Mouse (Mus musculus) MEL (cell line): Measurements from ENCODE around the gene Actn1. TPM values are rescaled to one million over a fixed set of nuclear protein-coding genes. Genes with fewer than 3 reads are reported as not detected.

Source experiments
- DNase-seq: peaks from one replicate; pipeline ENCODE4 v3.0.0; 2011; ENCODE audit warnings: low read depth, low spot score
- H3K27ac ChIP-seq: 2 replicates; pipeline ENCODE4 v1.5.1; 2012; ENCODE audit warnings: low read depth, mild to moderate bottlenecking, control low read depth, low read length, moderate library complexity; ENCODE audit not compliant: control insufficient read depth
- H3K27me3 ChIP-seq, 2 experiments: fragments of 150-350 bp in 1 of 2; sonication (generic) in 1 of 2; 2 replicates each; pipeline ENCODE4 v1.6.1; 2012; ENCODE audit warnings: low read length in 2 of 2, mild to moderate bottlenecking in 2 of 2, improper control_type of control experiment in 1 of 2, moderate library complexity in 1 of 2; ENCODE audit not compliant: insufficient read depth in 2 of 2, control insufficient read depth in 1 of 2
- H3K36me3 ChIP-seq, 2 experiments: 2 replicates each; pipeline ENCODE4 v1.6.1; 2012 to 2014; ENCODE audit warnings: low read length in 2 of 2, improper control_type of control experiment in 1 of 2, inconsistent platforms in 1 of 2, mild to moderate bottlenecking in 1 of 2; ENCODE audit not compliant: insufficient read depth in 2 of 2, control insufficient read depth in 1 of 2
- H3K4me1 ChIP-seq, 2 experiments: fragments of 150-350 bp in 1 of 2; sonication (generic) in 1 of 2; 2 replicates each; pipeline ENCODE4 v1.6.1; 2012; ENCODE audit warnings: low read length in 2 of 2, improper control_type of control experiment in 1 of 2, mild to moderate bottlenecking in 1 of 2; ENCODE audit not compliant: insufficient read depth in 2 of 2, control insufficient read depth in 1 of 2
- H3K4me3 ChIP-seq, 2 experiments: fragments of 150-350 bp in 1 of 2; sonication (generic) in 1 of 2; 2 replicates each; pipeline ENCODE4 v1.5.1; 2012; ENCODE audit warnings: low read depth in 2 of 2, low read length in 2 of 2, mild to moderate bottlenecking in 2 of 2, moderate library complexity in 2 of 2, control low read depth in 1 of 2, improper control_type of control experiment in 1 of 2; ENCODE audit not compliant: control insufficient read depth in 1 of 2, insufficient read depth in 1 of 2
- H3K79me2 ChIP-seq: 2 replicates; pipeline ENCODE4 v1.6.1; 2012; ENCODE audit warnings: mild to moderate bottlenecking, low read length, moderate library complexity; ENCODE audit not compliant: control insufficient read depth, poor library complexity, insufficient read depth
- H3K9ac ChIP-seq: 2 replicates; pipeline ENCODE4 v1.6.1; 2012; ENCODE audit warnings: low read depth, mild to moderate bottlenecking, control low read depth, low read length, moderate library complexity; ENCODE audit not compliant: control insufficient read depth, poor library complexity, severe bottlenecking
- H3K9me3 ChIP-seq: fragments of 150-350 bp; sonication (generic); replicated peaks from 2 replicates; pipeline ENCODE4 v1.6.1; 2012; ENCODE audit warnings: mild to moderate bottlenecking, low read length, improper control_type of control experiment, moderate library complexity; ENCODE audit not compliant: insufficient read depth
- BHLHE40 ChIP-seq: IDR thresholded peaks from 2 replicates; pipeline ENCODE4 v1.6.1; 2012; ENCODE audit warnings: low read depth, mild to moderate bottlenecking, inconsistent platforms, low read length, improper control_type of control experiment, borderline replicate concordance
- CHD1 ChIP-seq: IDR thresholded peaks from 2 replicates; pipeline ENCODE4 v1.6.1; 2012; ENCODE audit warnings: low read depth, mild to moderate bottlenecking, inconsistent platforms, low read length, improper control_type of control experiment
- CHD2 ChIP-seq: IDR thresholded peaks from 2 replicates; pipeline ENCODE4 v1.6.1; 2011; ENCODE audit warnings: low read length, improper control_type of control experiment
- CTCF ChIP-seq, 3 experiments: IDR thresholded peaks in 2 of 3; conservative IDR thresholded peaks in 1 of 3; 2 replicates each; pipeline ENCODE4 v1.5.1; 2011 to 2012; ENCODE audit warnings: low read length in 3 of 3, low read depth in 2 of 3, mild to moderate bottlenecking in 2 of 3, improper control_type of control experiment in 1 of 3, inconsistent platforms in 1 of 3, mixed read lengths in 1 of 3, moderate library complexity in 1 of 3; ENCODE audit not compliant: control insufficient read depth in 1 of 3, insufficient read depth in 1 of 3, poor library complexity in 1 of 3, severe bottlenecking in 1 of 3
- E2F4 ChIP-seq: IDR thresholded peaks from 2 replicates; pipeline ENCODE4 v1.6.1; 2011; ENCODE audit warnings: low read depth, low read length, improper control_type of control experiment, borderline replicate concordance
- ELF1 ChIP-seq: IDR thresholded peaks from 2 replicates; pipeline ENCODE4 v1.6.1; 2014; ENCODE audit warnings: low read depth, mild to moderate bottlenecking, inconsistent platforms, low read length, improper control_type of control experiment, moderate library complexity
- EP300 ChIP-seq, 2 experiments: IDR thresholded peaks; 2 replicates each; pipeline ENCODE4 v1.6.1; 2011; ENCODE audit warnings: improper control_type of control experiment in 2 of 2, low read length in 2 of 2, low read depth in 1 of 2, mild to moderate bottlenecking in 1 of 2
- ETS1 ChIP-seq: IDR thresholded peaks from 2 replicates; pipeline ENCODE4 v1.6.1; 2012; ENCODE audit warnings: low read depth, mild to moderate bottlenecking, inconsistent platforms, low read length, improper control_type of control experiment, moderate library complexity
- GABPA ChIP-seq: IDR thresholded peaks from 2 replicates; pipeline ENCODE4 v1.6.1; 2012; ENCODE audit warnings: low read depth, mild to moderate bottlenecking, inconsistent platforms, low read length, improper control_type of control experiment, moderate library complexity
- GATA1 ChIP-seq: IDR thresholded peaks from 2 replicates; pipeline ENCODE4 v1.6.1; 2011; ENCODE audit warnings: low read depth, low read length, improper control_type of control experiment
- HCFC1 ChIP-seq: IDR thresholded peaks from 2 replicates; pipeline ENCODE4 v1.6.1; 2012; ENCODE audit warnings: low read depth, mild to moderate bottlenecking, inconsistent platforms, low read length, improper control_type of control experiment, moderate library complexity
- JUND ChIP-seq: IDR thresholded peaks from 2 replicates; pipeline ENCODE4 v1.6.1; 2011; ENCODE audit warnings: low read depth, mild to moderate bottlenecking, improper control_type of control experiment, low read length
- KAT2A ChIP-seq: conservative IDR thresholded peaks from 2 replicates; pipeline ENCODE4 v1.6.1; 2012; ENCODE audit warnings: low read depth, low read length, improper control_type of control experiment, inconsistent platforms
- MAFK ChIP-seq: IDR thresholded peaks from 2 replicates; pipeline ENCODE4 v1.6.1; 2011; ENCODE audit warnings: low read depth, mild to moderate bottlenecking, low read length, improper control_type of control experiment, borderline replicate concordance
- MAX ChIP-seq: IDR thresholded peaks from 2 replicates; pipeline ENCODE4 v1.6.1; 2011; ENCODE audit warnings: low read length, improper control_type of control experiment
- MAZ ChIP-seq: IDR thresholded peaks from 2 replicates; pipeline ENCODE4 v1.6.1; 2012; ENCODE audit warnings: low read depth, mild to moderate bottlenecking, inconsistent platforms, low read length, improper control_type of control experiment
- MXI1 ChIP-seq: IDR thresholded peaks from 2 replicates; pipeline ENCODE4 v1.6.1; 2011; ENCODE audit warnings: mild to moderate bottlenecking, low read depth, low read length, improper control_type of control experiment
- MYC ChIP-seq: IDR thresholded peaks from 2 replicates; pipeline ENCODE4 v1.6.1; 2011; ENCODE audit warnings: low read depth, mild to moderate bottlenecking, low read length, improper control_type of control experiment, moderate library complexity
- NRF1 ChIP-seq: IDR thresholded peaks from 2 replicates; pipeline ENCODE4 v1.6.1; 2014; ENCODE audit warnings: low read depth, mild to moderate bottlenecking, inconsistent platforms, low read length, improper control_type of control experiment, moderate library complexity; ENCODE audit not compliant: poor library complexity, insufficient read depth, severe bottlenecking
- RAD21 ChIP-seq: IDR thresholded peaks from 2 replicates; pipeline ENCODE4 v1.6.1; 2011; ENCODE audit warnings: mild to moderate bottlenecking, low read depth, low read length, improper control_type of control experiment
- RCOR1 ChIP-seq: IDR thresholded peaks from 2 replicates; pipeline ENCODE4 v1.6.1; 2012; ENCODE audit warnings: low read depth, mild to moderate bottlenecking, inconsistent platforms, low read length, improper control_type of control experiment
- SIN3A ChIP-seq: IDR thresholded peaks from 2 replicates; pipeline ENCODE4 v1.6.1; 2012; ENCODE audit warnings: low read length, improper control_type of control experiment, inconsistent platforms
- SMC3 ChIP-seq: IDR thresholded peaks from 2 replicates; pipeline ENCODE4 v1.6.1; 2011; ENCODE audit warnings: low read depth, low read length, improper control_type of control experiment
- TAL1 ChIP-seq: IDR thresholded peaks from 2 replicates; pipeline ENCODE4 v1.6.1; 2012; ENCODE audit warnings: mild to moderate bottlenecking, inconsistent platforms, low read length, moderate library complexity, mixed read lengths
- TBP ChIP-seq: IDR thresholded peaks from 2 replicates; pipeline ENCODE4 v1.8.0; 2011; ENCODE audit warnings: low read depth, low read length, improper control_type of control experiment
- TCF12 ChIP-seq: IDR thresholded peaks from 2 replicates; pipeline ENCODE4 v1.6.1; 2014; ENCODE audit warnings: low read depth, mild to moderate bottlenecking, inconsistent platforms, low read length, improper control_type of control experiment, moderate library complexity
- USF2 ChIP-seq, 2 experiments: IDR thresholded peaks; 2 replicates each; pipeline ENCODE4 v1.6.1; 2011 to 2012; ENCODE audit warnings: improper control_type of control experiment in 2 of 2, low read length in 2 of 2, borderline replicate concordance in 1 of 2, inconsistent platforms in 1 of 2, low read depth in 1 of 2, mild to moderate bottlenecking in 1 of 2; ENCODE audit not compliant: insufficient read depth in 1 of 2
- ZKSCAN1 ChIP-seq: IDR thresholded peaks from 2 replicates; pipeline ENCODE4 v1.6.1; 2012; ENCODE audit warnings: low read depth, mild to moderate bottlenecking, inconsistent platforms, low read length, improper control_type of control experiment, moderate library complexity
- ZMIZ1 ChIP-seq: IDR thresholded peaks from 2 replicates; pipeline ENCODE4 v1.6.1; 2012; ENCODE audit warnings: low read depth, mild to moderate bottlenecking, inconsistent platforms, low read length, improper control_type of control experiment, moderate library complexity
- ZNF384 ChIP-seq: IDR thresholded peaks from 2 replicates; pipeline ENCODE4 v1.6.1; 2012; ENCODE audit warnings: low read depth, mild to moderate bottlenecking, inconsistent platforms, low read length, improper control_type of control experiment
- polyA plus RNA-seq, 2 experiments: library from polyadenylated mRNA; stranded (reverse) in 1 of 2; unstranded in 1 of 2; fragments of >175 nt in 1 of 2; fragments of >200 nt in 1 of 2; gene quantifications; 2 replicates each; pipeline versions ENCODE4 v1.2.1 to v1.2.4; 2012; ENCODE audit warnings: low replicate concordance in 2 of 2, low read depth in 1 of 2; ENCODE audit not compliant: insufficient read length in 2 of 2, insufficient read depth in 1 of 2, missing spikeins in 1 of 2
- total RNA-seq: library from RNA; depleted of rRNA; stranded (reverse); fragments of 300-350 nt; gene quantifications from 2 replicates; pipeline ENCODE4 v1.2.3, GENCODE M21; 2012

Actn1 gene
- total and polyA plus RNA-seq, 3 experiments, result 7.8 to 27.0 TPM; not detected in 1

GRCm38 (mm10) chr12:80164526-80164925 lies 95.6 kb downstream of the Actn1 start:
- no peak for TF ChIP-seq ELF1
- TF ChIP-seq SIN3A, result no peak
- no peak for TF ChIP-seq E2F4
- no peak for TF ChIP-seq MYC
- no peak for TF ChIP-seq NRF1
- TF ChIP-seq BHLHE40, result no peak
- no peak for TF ChIP-seq ETS1
- no peak for TF ChIP-seq MXI1
- TF ChIP-seq CHD2, result no peak
- no peak for TF ChIP-seq MAZ
- TF ChIP-seq TAL1, result no peak
- no peak for TF ChIP-seq TBP
- TF ChIP-seq MAX, result no peak
- no peak for TF ChIP-seq ZKSCAN1
- no peak for TF ChIP-seq TCF12
- TF ChIP-seq RCOR1, result no peak
- no peak for TF ChIP-seq CTCF (IDR thresholded peaks at IDR 0.05 in 2 of 3, conservative IDR thresholded peaks at IDR 0.05 in 1 of 3; ENCODE audit: control insufficient read depth in 1 of 3, insufficient read depth in 1 of 3, low read depth in 2 of 3, low read length in 3 of 3, poor library complexity in 1 of 3, severe bottlenecking in 1 of 3)
- no peak for TF ChIP-seq CHD1
- no peak for TF ChIP-seq GATA1
- Histone ChIP-seq H3K79me2 (peaks cover 2% of the 10 kb centered on the region; the same call in 1 of the 2 replicates), H3K4me3 (no peak overlapping the region), H3K27ac (no peak overlapping the region), H3K9me3 (no peaks in the 10 kb centered on the region), H3K36me3 (peaks cover 0 to 10% of the 10 kb centered on the region in 2 experiments; a peak in 2 of 4 replicates), H3K27me3 (no peaks in the 10 kb centered on the region), H3K4me1 (peaks cover 9 to 14% of the 10 kb centered on the region in 2 experiments), H3K9ac (no peak overlapping the region)
- no peak for DNase-seq

GRCm38 (mm10) chr12:80162448-80162847 lies 97.7 kb downstream of the Actn1 start:
- Histone ChIP-seq H3K36me3 (peaks cover 0 to 3% of the 10 kb centered on the region in 2 experiments; a peak in 2 of 4 replicates), H3K27me3 (no peaks in the 10 kb centered on the region), H3K79me2 (no peaks in the 10 kb centered on the region), H3K4me3 (no peak overlapping the region), H3K4me1 (peaks cover 8 to 10% of the 10 kb centered on the region in 2 experiments), H3K27ac (no peak overlapping the region), H3K9ac (no peak overlapping the region), H3K9me3 (no peaks in the 10 kb centered on the region)
- peak; percentile 50 for DNase-seq
- TF ChIP-seq KAT2A, result no peak
- TF ChIP-seq USF2 (IDR thresholded peaks at IDR 0.05; ENCODE audit: borderline replicate concordance in 1 of 2, insufficient read depth in 1 of 2, low read depth in 1 of 2, low read length in 2 of 2), result no peak
- TF ChIP-seq HCFC1, result no peak
- TF ChIP-seq TAL1, result no peak
- TF ChIP-seq ELF1, result no peak
- TF ChIP-seq JUND, result no peak
- no peak for TF ChIP-seq NRF1
- TF ChIP-seq ETS1, result no peak
- no peak for TF ChIP-seq MXI1
- TF ChIP-seq MAZ, result no peak
- no peak for TF ChIP-seq MYC
- no peak for TF ChIP-seq CHD2
- TF ChIP-seq CHD1, result no peak
- TF ChIP-seq ZMIZ1, result no peak
- peak; percentile 27 for TF ChIP-seq SMC3
- TF ChIP-seq MAFK, result no peak
- no peak for TF ChIP-seq BHLHE40
- no peak for TF ChIP-seq GATA1
- TF ChIP-seq RAD21, result peak; percentile 30
- no peak for TF ChIP-seq EP300 (IDR thresholded peaks at IDR 0.05; ENCODE audit: low read depth in 1 of 2, low read length in 2 of 2)
- no peak for TF ChIP-seq ZKSCAN1
- no peak for TF ChIP-seq GABPA
- TF ChIP-seq CTCF (IDR thresholded peaks at IDR 0.05 in 2 of 3, conservative IDR thresholded peaks at IDR 0.05 in 1 of 3; ENCODE audit: control insufficient read depth in 1 of 3, insufficient read depth in 1 of 3, low read depth in 2 of 3, low read length in 3 of 3, poor library complexity in 1 of 3, severe bottlenecking in 1 of 3), result peak; percentile 37 to 54 (median 49)
- no peak for TF ChIP-seq ZNF384
